Mouse (Mus musculus): Measurements from ENCODE around the gene Cckbr. TPM values are rescaled to one million over a fixed set of nuclear protein-coding genes. Genes with fewer than 3 reads are reported as not detected.

Gene Cckbr
- total RNA-seq, 2 experiments from 2014 or later = not detected

- ATAC-seq (replicated peaks; ENCODE audit: poor library complexity) = no peak
These were observed 59.5 kb downstream of the Cckbr start for GRCm38 (mm10) chr7:105485029-105485428.

GRCm38 (mm10) chr7:105487104-105487876 is 61.8 kb downstream of the Cckbr start:
- ATAC-seq (replicated peaks; ENCODE audit: poor library complexity) = no peak

- no peak for ATAC-seq (replicated peaks; ENCODE audit: poor library complexity)
These were observed 72.3 kb downstream of the Cckbr start for GRCm38 (mm10) chr7:105497881-105498280.

DNA sequence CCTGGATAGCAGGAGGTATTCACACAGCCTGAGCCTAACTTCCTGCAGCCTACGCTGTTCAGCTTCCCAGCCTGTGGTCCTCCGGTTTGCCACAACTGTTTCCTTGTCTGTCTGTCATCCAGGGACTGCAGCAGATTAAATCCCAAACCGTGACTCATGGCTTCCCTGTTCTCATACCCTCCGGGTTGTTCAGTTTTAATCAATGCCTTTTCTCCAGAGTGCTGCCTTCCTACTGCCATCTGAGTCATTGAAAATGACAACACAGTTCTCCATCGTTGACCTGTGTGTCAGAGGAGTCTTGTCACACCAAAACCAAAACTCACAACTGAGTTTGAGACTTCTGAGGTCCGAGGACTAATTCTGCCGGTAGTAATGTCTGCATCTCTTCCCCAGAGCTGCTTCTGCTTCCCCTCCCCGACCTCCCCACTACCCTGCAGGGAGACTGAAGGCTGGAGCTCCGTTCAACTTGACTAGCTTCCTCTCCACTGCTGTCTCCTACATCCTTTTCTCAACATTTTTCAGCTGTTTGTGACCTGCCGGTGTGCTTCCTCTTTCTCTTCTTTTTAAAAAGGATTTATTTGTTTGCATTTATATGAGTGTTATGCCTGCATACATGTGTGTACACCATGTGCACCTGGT is 73.4 kb downstream of the Cckbr start:
- ATAC-seq (replicated peaks; ENCODE audit: poor library complexity) = peak; percentile 50; the same call in 1 of the 2 replicates

GRCm38 (mm10) chr7:105499676-105500075 is 74.1 kb downstream of the Cckbr start:
- ATAC-seq (replicated peaks; ENCODE audit: poor library complexity) = no peak

GRCm38 (mm10) chr7:105501984-105502383 is 76.5 kb downstream of the Cckbr start:
- ATAC-seq (replicated peaks; ENCODE audit: poor library complexity) = no peak

DNA sequence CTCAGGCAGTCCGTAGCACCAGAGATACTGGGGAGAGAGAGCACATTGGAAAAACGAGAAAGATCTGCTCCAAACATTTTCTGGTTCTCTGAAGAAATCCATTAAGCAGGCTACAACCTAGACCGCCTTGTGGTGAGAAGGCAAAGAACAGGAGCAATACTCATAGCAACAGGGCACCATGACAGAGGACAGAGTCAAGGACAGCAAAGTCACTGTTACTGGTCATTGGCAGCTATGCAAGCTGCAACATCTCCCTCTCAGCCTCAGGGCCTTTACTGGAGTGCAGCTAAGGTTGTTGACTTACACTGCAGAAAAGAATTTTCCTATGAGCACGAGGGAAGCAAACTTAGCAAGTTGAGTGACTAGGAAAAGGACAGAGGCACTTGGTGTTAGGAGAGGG is 81.7 kb downstream of the Cckbr start:
- no peak for ATAC-seq (replicated peaks; ENCODE audit: poor library complexity)

DNA sequence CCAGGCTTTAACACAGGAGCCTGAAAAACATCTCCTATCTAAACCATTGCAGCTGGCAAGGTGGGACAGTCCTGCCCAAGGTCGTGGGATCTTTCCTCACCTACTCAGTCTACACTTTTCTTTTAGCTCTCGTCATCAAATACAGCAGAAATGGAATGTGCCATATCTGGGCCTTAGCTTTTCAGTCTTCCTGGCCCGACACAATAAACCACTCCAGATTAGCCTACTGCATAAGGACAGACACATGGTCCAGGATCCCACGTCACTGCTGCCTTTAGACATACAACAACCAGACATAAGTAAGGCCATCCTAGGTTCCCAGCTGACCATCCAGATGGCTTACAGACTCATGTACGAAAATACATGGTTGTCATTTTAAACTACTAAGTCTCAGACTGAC is 84.6 kb downstream of the Cckbr start:
- no peak for ATAC-seq (replicated peaks; ENCODE audit: poor library complexity)

GRCm38 (mm10) chr7:105513845-105514291 is 88.3 kb downstream of the Cckbr start:
- ATAC-seq (replicated peaks; ENCODE audit: poor library complexity) = no peak

DNA sequence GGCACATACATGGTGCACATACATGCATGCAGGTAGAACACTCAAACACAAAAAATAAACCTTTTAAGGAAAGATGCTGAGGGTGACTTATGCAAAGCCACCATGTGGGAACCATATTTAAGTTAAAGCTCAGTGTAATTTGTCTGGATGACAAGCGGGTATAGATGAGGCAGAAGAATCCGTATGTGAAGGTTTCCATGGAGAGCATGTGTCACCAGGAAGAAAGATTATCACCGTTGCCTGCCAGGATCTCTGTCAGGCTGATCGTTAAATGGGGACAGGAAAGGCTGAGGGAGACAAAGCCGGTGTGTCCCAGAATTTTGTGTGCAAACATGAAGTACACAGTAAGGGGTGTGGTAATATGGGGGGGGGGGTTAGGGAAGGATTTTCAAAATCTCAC is 89.0 kb downstream of the Cckbr start:
- no peak for ATAC-seq (replicated peaks; ENCODE audit: poor library complexity)

GRCm38 (mm10) chr7:105515178-105515577 is 89.6 kb downstream of the Cckbr start:
- ATAC-seq (replicated peaks; ENCODE audit: poor library complexity) = peak; percentile 96

GRCm38 (mm10) chr7:105516669-105517360 is 91.3 kb downstream of the Cckbr start:
- ATAC-seq (replicated peaks; ENCODE audit: poor library complexity) = no peak

- ATAC-seq (replicated peaks; ENCODE audit: poor library complexity) = no peak
These were observed 93.8 kb downstream of the Cckbr start for GRCm38 (mm10) chr7:105519336-105519735.

GRCm38 (mm10) chr7:105519771-105520170 is 94.2 kb downstream of the Cckbr start:
- ATAC-seq (replicated peaks; ENCODE audit: poor library complexity) = no peak

DNA sequence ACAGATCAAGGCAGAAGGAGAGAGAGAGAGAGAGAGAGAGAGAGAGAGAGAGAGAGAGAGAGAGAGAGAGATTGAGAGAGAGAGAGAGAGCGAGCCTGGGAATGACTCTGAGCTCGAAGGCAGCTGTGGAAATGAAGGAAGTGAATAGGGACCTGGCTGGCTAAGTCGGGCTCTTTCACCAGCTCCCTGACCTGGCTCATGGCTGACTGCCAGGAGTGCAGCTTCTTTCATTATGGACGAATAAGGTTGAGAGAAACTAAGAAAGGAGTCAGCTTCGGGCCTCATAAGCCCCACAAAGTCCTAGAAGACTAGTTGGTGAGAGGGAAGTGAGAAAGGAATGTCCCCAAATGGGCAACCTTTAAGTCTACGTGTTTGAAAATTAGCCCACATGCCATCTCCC is 94.7 kb downstream of the Cckbr start:
- no peak for ATAC-seq (replicated peaks; ENCODE audit: poor library complexity)

Other genes with a start within 250 kb of the Cckbr start
- gene Olfr685, start 239.7 kb upstream of the Cckbr start, total RNA-seq (2015) = not detected in 2 replicates
- gene Olfr685, start 239.7 kb upstream of the Cckbr start, total RNA-seq (2017) = not detected in 2 replicates
- gene Olfr686, start 218.2 kb upstream of the Cckbr start, total RNA-seq (2015) = not detected in 2 replicates
- not detected in 2 replicates for gene Olfr686, start 218.2 kb upstream of the Cckbr start, total RNA-seq (2017)
- gene Olfr688, start 137.6 kb upstream of the Cckbr start, total RNA-seq (2015) = not detected in 2 replicates
- gene Olfr688, start 137.6 kb upstream of the Cckbr start, total RNA-seq (2017) = not detected in 2 replicates
- gene Olfr689, start 114.6 kb upstream of the Cckbr start, total RNA-seq (2015) = not detected in 2 replicates
- not detected in 2 replicates for gene Olfr689, start 114.6 kb upstream of the Cckbr start, total RNA-seq (2017)
- not detected in 2 replicates for gene Olfr690, start 91.6 kb upstream of the Cckbr start, total RNA-seq (2015)
- gene Olfr690, start 91.6 kb upstream of the Cckbr start, total RNA-seq (2017) = not detected in 2 replicates
- not detected in 2 replicates for gene Olfr691, start 83.5 kb upstream of the Cckbr start, total RNA-seq (2015)
- gene Olfr691, start 83.5 kb upstream of the Cckbr start, total RNA-seq (2017) = not detected in 2 replicates
- gene Olfr692, start 57.5 kb upstream of the Cckbr start, total RNA-seq (2015) = not detected in 2 replicates
- not detected in 2 replicates for gene Olfr692, start 57.5 kb upstream of the Cckbr start, total RNA-seq (2017)
- gene Gm5901, start 50.7 kb upstream of the Cckbr start, total RNA-seq (2015) = not detected in 2 replicates
- not detected in 2 replicates for gene Gm5901, start 50.7 kb upstream of the Cckbr start, total RNA-seq (2017)
- gene Fam160a2, start 25.7 kb upstream of the Cckbr start, total RNA-seq (2015) = 32.4 and 33.3 TPM in 2 replicates
- 8.7 and 19.8 TPM in 2 replicates for gene Fam160a2, start 25.7 kb upstream of the Cckbr start, total RNA-seq (2017)
- gene Cnga4, start 21.2 kb upstream of the Cckbr start, total RNA-seq (2015) = 0.07 TPM in 1 of 2 replicates, not detected in the other
- not detected in 2 replicates for gene Cnga4, start 21.2 kb upstream of the Cckbr start, total RNA-seq (2017)
- gene Cavin3, start 56.6 kb downstream of the Cckbr start, total RNA-seq (2015) = 0.22 and 0.27 TPM in 2 replicates
- 0.41 and 0.42 TPM in 2 replicates for gene Cavin3, start 56.6 kb downstream of the Cckbr start, total RNA-seq (2017)
- gene Smpd1, start 128.6 kb downstream of the Cckbr start, total RNA-seq (2015) = 16.2 and 21.0 TPM in 2 replicates
- gene Smpd1, start 128.6 kb downstream of the Cckbr start, total RNA-seq (2017) = 9.5 and 16.2 TPM in 2 replicates
- not detected in 2 replicates for gene Apbb1, start 155.9 kb downstream of the Cckbr start, total RNA-seq (2015)
- not detected in 2 replicates for gene Apbb1, start 155.9 kb downstream of the Cckbr start, total RNA-seq (2017)
- not detected in 2 replicates for gene Hpx, start 174.4 kb downstream of the Cckbr start, total RNA-seq (2015)
- gene Hpx, start 174.4 kb downstream of the Cckbr start, total RNA-seq (2017) = not detected in 2 replicates
- gene Trim3, start 207.8 kb downstream of the Cckbr start, total RNA-seq (2015) = 2.8 and 3.3 TPM in 2 replicates
- 1.8 and 3.2 TPM in 2 replicates for gene Trim3, start 207.8 kb downstream of the Cckbr start, total RNA-seq (2017)
- 64.6 and 65.0 TPM in 2 replicates for gene Timm10b, start 214.3 kb downstream of the Cckbr start, total RNA-seq (2015)
- gene Timm10b, start 214.3 kb downstream of the Cckbr start, total RNA-seq (2017) = 64.7 and 82.0 TPM in 2 replicates
- gene Arfip2, start 214.7 kb downstream of the Cckbr start, total RNA-seq (2015) = 16.0 and 18.5 TPM in 2 replicates
- gene Arfip2, start 214.7 kb downstream of the Cckbr start, total RNA-seq (2017) = 57.5 and 59.8 TPM in 2 replicates
- 1.5 and 2.0 TPM in 2 replicates for gene Gm45799, start 214.8 kb downstream of the Cckbr start, total RNA-seq (2015)
- 1.5 and 4.1 TPM in 2 replicates for gene Gm45799, start 214.8 kb downstream of the Cckbr start, total RNA-seq (2017)
- 1.0 and 1.6 TPM in 2 replicates for gene Dnhd1, start 225.1 kb downstream of the Cckbr start, total RNA-seq (2015)
- gene Dnhd1, start 225.1 kb downstream of the Cckbr start, total RNA-seq (2017) = 0.17 and 0.27 TPM in 2 replicates